16 mouse cellular contexts compared by ENCODE assay signal in the genomic region with DNA sequence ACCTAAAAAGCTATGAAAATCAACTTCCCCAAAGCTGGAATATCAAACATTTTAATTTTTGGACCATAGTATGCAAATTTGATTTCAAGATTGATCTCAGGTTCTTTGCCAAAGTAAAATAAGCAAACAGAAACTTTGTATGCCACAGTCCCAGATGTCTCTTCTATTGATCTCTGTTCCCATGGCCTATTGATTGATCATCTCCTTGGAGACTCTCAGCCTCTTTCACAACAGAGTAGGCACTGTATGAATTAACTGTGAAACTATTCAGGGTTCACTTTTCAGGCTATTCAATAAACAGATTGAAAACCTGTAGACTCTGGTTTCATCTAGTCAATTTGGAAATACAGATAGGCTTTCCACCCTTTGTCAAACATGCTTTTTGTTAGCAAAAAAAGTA.
"Had no signal": no experiment of that assay in that cellular context is flagged by ENCODE, and none has a peak within 500 bp of the region (broad histone marks: within the 10 kb centered on the region; RNA-seq: fewer than 3 reads in every experiment).

No protein-coding gene starts in this region.

- H3K9ac ChIP-seq: neural tube, embryonic 13.5 days; neural tube, embryonic 15.5 days; stomach, embryonic 15.5 days had no signal

- H3K4me3 ChIP-seq: neural tube, embryonic 13.5 days; neural tube, embryonic 15.5 days; stomach, embryonic 15.5 days had no signal

- H3K4me2 ChIP-seq: neural tube, embryonic 13.5 days; neural tube, embryonic 15.5 days; stomach, embryonic 15.5 days had no signal

- H3K36me3 ChIP-seq: neural tube, embryonic 13.5 days; neural tube, embryonic 15.5 days; stomach, embryonic 15.5 days had no signal

- H3K9me3 ChIP-seq: neural tube, embryonic 13.5 days; neural tube, embryonic 15.5 days; stomach, embryonic 15.5 days had no signal

- DNase-seq: retina, postnatal 1 day; right cerebral cortex, adult 18-20 months; right cerebral cortex, postnatal 14 days; right cerebral cortex, postnatal 25 days; right cerebral cortex, postnatal 4 days; spleen, adult 18-20 months; thymus, adult 18-20 months; thymus, adult 2 months; thymus, postnatal 14 days; thymus, postnatal 25 days; thymus, postnatal 36 days; thymus, postnatal 4 days had no signal

- H3K4me1 ChIP-seq: neural tube, embryonic 15.5 days; stomach, embryonic 15.5 days had no signal

- H3K27ac ChIP-seq: neural tube, embryonic 13.5 days; neural tube, embryonic 15.5 days; stomach, embryonic 15.5 days; stomach, postnatal 0 days had no signal

- H3K27me3 ChIP-seq: neural tube, embryonic 13.5 days; neural tube, embryonic 15.5 days; stomach, embryonic 15.5 days had no signal
